Mouse (Mus musculus) ES-E14 (cell line): ENCODE results near the gene Arhgap32. TPM values are rescaled to one million over a fixed set of nuclear protein-coding genes. Genes with fewer than 3 reads are reported as not detected.

Source experiments
- DNase-seq: peaks from one replicate; pipeline ENCODE4 v3.0.0-alpha.2; 2013; ENCODE audit warnings: low read depth, low spot score
- H3K27ac ChIP-seq: 2 replicates; pipeline ENCODE4 v1.5.1; 2012; ENCODE audit warnings: low read depth, mild to moderate bottlenecking, low read length, moderate library complexity, mixed read lengths; ENCODE audit not compliant: poor library complexity, insufficient read depth, severe bottlenecking
- H3K36me3 ChIP-seq: 2 replicates; pipeline ENCODE4 v1.6.1; 2012; ENCODE audit warnings: mild to moderate bottlenecking, low read length, moderate library complexity, mixed read lengths; ENCODE audit not compliant: control insufficient read depth, poor library complexity, insufficient read depth, severe bottlenecking
- H3K4me1 ChIP-seq, 2 experiments: fragments of 150-350 bp in 1 of 2; sonication (generic) in 1 of 2; 2 replicates each; pipeline ENCODE4 v1.6.1; 2012; ENCODE audit warnings: low read length in 2 of 2, mild to moderate bottlenecking in 1 of 2, mixed read lengths in 1 of 2; ENCODE audit not compliant: control insufficient read depth in 2 of 2, insufficient read depth in 2 of 2, poor library complexity in 1 of 2
- H3K4me3 ChIP-seq, 2 experiments: fragments of 150-350 bp in 1 of 2; sonication (generic) in 1 of 2; 2 replicates each; pipeline ENCODE4 v1.5.1; 2012; ENCODE audit warnings: low read length in 2 of 2, low read depth in 1 of 2, mild to moderate bottlenecking in 1 of 2, mixed read lengths in 1 of 2; ENCODE audit not compliant: insufficient read depth in 1 of 2, poor library complexity in 1 of 2, severe bottlenecking in 1 of 2
- H3K9ac ChIP-seq: 2 replicates; pipeline ENCODE4 v1.6.1; 2012; ENCODE audit warnings: low read depth, mild to moderate bottlenecking, low read length, mixed read lengths; ENCODE audit not compliant: poor library complexity, insufficient read depth, severe bottlenecking
- H3K9me3 ChIP-seq: fragments of 150-350 bp; sonication (generic); 2 replicates; pipeline ENCODE4 v1.6.1; 2012; ENCODE audit warnings: low read depth, mild to moderate bottlenecking, low read length; ENCODE audit not compliant: control insufficient read depth, insufficient read depth
- CHD2 ChIP-seq: IDR thresholded peaks from 2 replicates; pipeline ENCODE4 v1.6.1; 2014; ENCODE audit warnings: mild to moderate bottlenecking, low read depth, low read length, inconsistent platforms
- HCFC1 ChIP-seq: IDR thresholded peaks from 2 replicates; pipeline ENCODE4 v1.6.1; 2012; ENCODE audit warnings: low read length, inconsistent platforms, borderline replicate concordance; ENCODE audit not compliant: insufficient read depth
- MAFK ChIP-seq: IDR thresholded peaks from 2 replicates; pipeline ENCODE4 v1.6.1; 2014; ENCODE audit warnings: mild to moderate bottlenecking, low read depth, low read length, inconsistent platforms; ENCODE audit not compliant: insufficient read depth
- ZC3H11A ChIP-seq: IDR thresholded peaks from 2 replicates; pipeline ENCODE4 v1.6.1; 2012; ENCODE audit warnings: low read depth, mild to moderate bottlenecking, inconsistent platforms, low read length, borderline replicate concordance
- ZNF384 ChIP-seq: IDR thresholded peaks from 2 replicates; pipeline ENCODE4 v1.6.1; 2012; ENCODE audit warnings: low read depth, low read length, inconsistent platforms
- in situ Hi-C, 2 experiments: fragments of 600-800 bp; cut with MboI; formaldehyde crosslinking; loops; one replicate each; pipeline ENCODE4 v1.15.1; 2025; ENCODE audit warnings: low sequenced_read_pairs in 2 of 2, inconsistent platforms in 1 of 2; ENCODE audit not compliant: unreplicated experiment in 2 of 2
- total RNA-seq: library from RNA; depleted of rRNA; stranded (reverse); fragments of 300-350 nt; gene quantifications from 2 replicates; pipeline ENCODE4 v1.2.3, GENCODE M21; 2012

The Arhgap32 gene
- total RNA-seq, 1 experiment = 13.9 TPM

GRCm38 (mm10) chr9:32097123-32097522, 18.8 kb upstream of the Arhgap32 start:
- TF ChIP-seq ZNF384 (no peak), ZC3H11A (no peak)
- H3K9ac ChIP-seq = peak overlapping the region; percentile 25; the same call in 1 of the 2 replicates
- DNase-seq = no peak
- peak overlapping the region in 1 of 2 experiments; percentile 37; a peak in 1 of 4 replicates for H3K4me3 ChIP-seq
- no peaks in the 10 kb centered on the region for H3K9me3 ChIP-seq
- H3K4me1 ChIP-seq = peaks cover 8 to 14% of the 10 kb centered on the region in 2 experiments
- in situ Hi-C loops = no loop called here
- no peak overlapping the region; the same call in 1 of the 2 replicates for H3K27ac ChIP-seq
- H3K36me3 ChIP-seq = no peaks in the 10 kb centered on the region; the same call in 1 of the 2 replicates

GRCm38 (mm10) chr9:32098425-32099155, 17.3 kb upstream of the Arhgap32 start:
- Histone ChIP-seq H3K27ac (no peak overlapping the region), H3K4me1 (peaks cover 8 to 10% of the 10 kb centered on the region in 2 experiments), H3K36me3 (no peaks in the 10 kb centered on the region; the same call in 1 of the 2 replicates), H3K9ac (no peak overlapping the region), H3K9me3 (no peaks in the 10 kb centered on the region), H3K4me3 (no peak overlapping the region)
- DNase-seq = no peak
- in situ Hi-C loops = no loop called here
- no peak for TF ChIP-seq ZC3H11A
- TF ChIP-seq MAFK = no peak
- TF ChIP-seq ZNF384 = no peak
- no peak for TF ChIP-seq CHD2
- TF ChIP-seq HCFC1 = no peak

GRCm38 (mm10) chr9:32100561-32100960, 15.4 kb upstream of the Arhgap32 start:
- Histone ChIP-seq H3K9me3 (no peaks in the 10 kb centered on the region), H3K27ac (no peak overlapping the region), H3K4me1 (peaks cover 0 to 5% of the 10 kb centered on the region in 2 experiments; a peak in 2 of 4 replicates), H3K36me3 (no peaks in the 10 kb centered on the region; the same call in 1 of the 2 replicates), H3K4me3 (no peak overlapping the region), H3K9ac (no peak overlapping the region)
- in situ Hi-C loops = no loop called here
- DNase-seq = no peak
- TF ChIP-seq ZNF384 (no peak), ZC3H11A (no peak), CHD2 (no peak), HCFC1 (no peak), MAFK (no peak)

GRCm38 (mm10) chr9:32101488-32101887, 14.4 kb upstream of the Arhgap32 start:
- H3K9ac ChIP-seq = no peak overlapping the region
- TF ChIP-seq ZNF384 (no peak), CHD2 (no peak), MAFK (no peak), HCFC1 (no peak), ZC3H11A (no peak)

DNA sequence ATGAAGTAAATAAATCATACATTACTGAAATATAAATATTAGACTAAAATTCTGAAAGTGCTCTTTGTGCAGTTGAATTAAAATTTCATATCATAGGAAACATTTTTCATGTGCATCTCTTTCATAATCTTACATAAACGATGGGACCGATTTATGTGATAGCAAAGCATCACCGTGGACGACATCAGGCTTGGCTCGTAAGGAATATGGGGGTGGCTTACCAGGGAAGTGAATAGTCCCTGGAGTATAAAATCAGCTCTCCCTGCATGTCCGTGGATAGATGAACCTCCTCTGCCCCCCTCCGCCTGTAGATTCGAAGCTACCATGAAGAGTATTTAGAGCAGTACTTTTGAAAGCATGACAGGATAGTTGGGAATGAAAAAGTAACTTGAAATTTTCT, 11.3 kb upstream of the Arhgap32 start:
- Histone ChIP-seq H3K9me3 (no peaks in the 10 kb centered on the region), H3K9ac (no peak overlapping the region), H3K36me3 (no peaks in the 10 kb centered on the region; the same call in 1 of the 2 replicates), H3K4me1 (0 out of 4 replicates have a peak, but pooled peaks cover 0 to 3% of the 10 kb centered on the region in 2 experiments), H3K4me3 (no peak overlapping the region), H3K27ac (no peak overlapping the region)
- DNase-seq = no peak
- TF ChIP-seq ZC3H11A = no peak
- TF ChIP-seq MAFK = no peak
- in situ Hi-C loops = no loop called here

More at GRCm38 (mm10) chr9:32101488-32101887, 14.4 kb upstream of the Arhgap32 start:
- Histone ChIP-seq H3K36me3 (no peaks in the 10 kb centered on the region; the same call in 1 of the 2 replicates), H3K4me1 (peaks cover 0 to 5% of the 10 kb centered on the region in 2 experiments; a peak in 2 of 4 replicates), H3K27ac (no peak overlapping the region), H3K9me3 (no peaks in the 10 kb centered on the region), H3K4me3 (no peak overlapping the region)
- no peak for DNase-seq
- in situ Hi-C loops = no loop called here
